Mouse (Mus musculus): ENCODE results near the gene Srarp. TPM values are rescaled to one million over a fixed set of nuclear protein-coding genes. Genes with fewer than 3 reads are reported as not detected.
A peak's percentile ranks its signal among the peaks of the same experiment; 100 is the strongest.

Srarp gene
- total RNA-seq (2021): 1 to 10 TPM; 4.7 to 5.1 TPM

DNA sequence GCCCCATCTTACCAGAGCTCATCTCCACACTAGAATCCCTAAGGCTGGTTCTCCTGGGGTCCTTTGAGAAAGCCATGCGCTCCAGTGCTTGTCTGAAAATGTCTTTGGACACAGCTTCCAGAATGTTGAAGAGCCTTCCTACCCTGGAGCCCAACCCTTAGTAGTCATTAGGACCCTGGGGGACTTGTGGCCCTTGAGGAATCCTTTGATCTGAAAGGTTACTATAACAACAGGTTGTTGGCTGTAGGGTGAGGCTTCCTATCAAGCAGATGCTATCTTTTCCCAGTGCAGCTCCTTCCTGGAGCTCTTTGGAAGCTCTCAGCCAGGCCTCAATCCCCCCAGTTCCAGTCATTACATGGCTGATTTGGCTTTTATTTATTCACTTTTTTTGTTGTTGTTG lies at the start of gene Srarp:
Gene Srarp (minus strand): TSS at position 132 of the 400 bp plus-strand sequence.
- DNase-seq: no peak

GRCm38 (mm10) chr4:141484071-141484470 lies 48.2 kb upstream of the Srarp start:
- no peak for DNase-seq

DNA sequence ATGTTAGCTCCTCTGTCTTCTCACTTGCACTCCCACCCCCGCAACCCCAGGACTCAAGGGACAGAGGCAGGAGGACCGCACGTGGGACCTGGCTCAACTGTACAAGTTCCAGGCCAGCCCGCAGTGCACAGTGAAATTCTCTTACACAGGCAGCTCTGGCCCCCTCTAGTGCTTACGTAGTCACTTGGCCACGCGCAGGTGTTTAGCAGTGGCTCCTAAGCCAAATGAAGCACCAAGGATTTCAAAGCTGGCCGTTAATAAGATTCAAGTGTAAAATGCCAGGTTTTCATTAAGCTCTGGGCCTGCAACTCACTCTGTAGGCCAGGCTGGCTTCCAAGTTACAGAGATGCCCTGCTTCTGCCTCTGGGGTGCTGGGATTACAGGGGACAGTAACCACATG lies 43.5 kb upstream of the Srarp start:
- no peak for DNase-seq

- no peak for DNase-seq
Measured at GRCm38 (mm10) chr4:141478794-141479193, 42.9 kb upstream of the Srarp start.

DNA sequence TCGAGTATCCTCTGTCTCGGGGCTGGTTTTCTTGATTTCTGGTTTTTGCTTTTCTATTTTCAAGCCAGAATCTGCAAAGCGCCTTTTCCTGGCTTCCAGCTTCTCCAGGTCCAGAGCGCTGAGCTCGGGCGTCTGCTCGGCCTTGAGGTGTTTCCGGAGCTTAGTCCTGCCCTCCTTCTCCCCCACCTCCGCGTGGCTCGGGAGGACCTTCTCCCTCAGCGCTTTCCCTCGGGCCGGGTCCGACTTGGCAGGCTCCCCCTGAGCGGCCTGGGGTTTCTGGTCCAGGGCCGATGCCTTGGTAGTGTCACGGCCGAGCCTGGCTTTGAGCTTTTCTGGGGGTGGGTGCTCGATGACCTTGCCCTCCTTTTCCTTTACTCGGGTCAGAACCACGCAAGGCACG lies 42.3 kb upstream of the Srarp start:
- DNase-seq: no peak

DNA sequence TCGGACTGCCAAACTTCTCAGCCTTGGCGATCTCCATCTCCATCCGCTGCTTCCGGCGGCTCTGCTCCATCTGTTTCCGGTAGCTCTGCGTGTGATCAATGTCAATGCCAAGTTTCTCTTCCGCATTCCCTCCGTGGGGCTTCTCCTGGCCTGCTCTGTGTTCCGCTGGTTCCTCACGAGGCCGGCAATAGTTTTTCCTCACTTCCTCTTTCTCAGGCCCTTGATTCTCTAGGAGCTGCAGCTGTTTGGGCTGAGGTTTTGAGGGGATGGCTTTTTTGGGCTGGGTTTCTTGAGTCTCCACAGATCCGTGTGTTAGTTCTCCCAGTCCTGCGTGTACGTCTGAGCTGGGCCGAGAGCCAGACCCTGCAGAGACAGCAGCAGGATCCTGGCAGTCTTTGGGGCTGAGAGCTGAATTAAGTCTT lies 41.8 kb upstream of the Srarp start:
- peak; percentile 66 to 77 for DNase-seq

GRCm38 (mm10) chr4:141474431-141474830 lies 38.5 kb upstream of the Srarp start:
- DNase-seq: no peak

GRCm38 (mm10) chr4:141472641-141473321 lies 36.9 kb upstream of the Srarp start:
- no peak for DNase-seq

- DNase-seq: no peak
Measured at GRCm38 (mm10) chr4:141471491-141471890, 35.6 kb upstream of the Srarp start.

GRCm38 (mm10) chr4:141469343-141469742 lies 33.4 kb upstream of the Srarp start:
- no peak for DNase-seq

DNA sequence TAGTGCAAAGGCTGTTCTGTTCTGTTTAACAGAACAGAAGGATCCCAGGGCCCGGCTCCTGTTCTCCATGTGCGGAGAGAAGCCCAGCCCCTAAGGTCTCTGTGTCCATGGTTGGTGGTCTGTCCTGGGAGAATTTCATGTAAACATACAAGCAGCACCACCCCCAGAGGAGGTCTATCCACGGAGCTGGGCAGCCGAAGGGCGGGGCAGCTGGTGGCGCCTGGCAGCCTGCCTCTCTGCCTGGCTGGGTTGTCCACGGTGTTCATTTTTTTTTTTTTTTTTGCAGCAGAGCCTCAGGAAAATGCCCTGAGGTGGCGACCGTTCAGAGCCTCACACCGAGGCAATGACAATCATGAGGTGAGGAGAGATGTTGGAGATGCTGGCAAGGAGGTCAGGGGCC lies 32.7 kb upstream of the Srarp start:
- DNase-seq: no peak

GRCm38 (mm10) chr4:141467581-141467927 lies 31.6 kb upstream of the Srarp start:
- no peak for DNase-seq

GRCm38 (mm10) chr4:141466844-141467580 lies 31.1 kb upstream of the Srarp start:
- DNase-seq: no peak

- no peak for DNase-seq
Measured at GRCm38 (mm10) chr4:141466289-141466795, 30.4 kb upstream of the Srarp start.

GRCm38 (mm10) chr4:141465512-141466288 lies 29.8 kb upstream of the Srarp start:
- no peak for DNase-seq

DNA sequence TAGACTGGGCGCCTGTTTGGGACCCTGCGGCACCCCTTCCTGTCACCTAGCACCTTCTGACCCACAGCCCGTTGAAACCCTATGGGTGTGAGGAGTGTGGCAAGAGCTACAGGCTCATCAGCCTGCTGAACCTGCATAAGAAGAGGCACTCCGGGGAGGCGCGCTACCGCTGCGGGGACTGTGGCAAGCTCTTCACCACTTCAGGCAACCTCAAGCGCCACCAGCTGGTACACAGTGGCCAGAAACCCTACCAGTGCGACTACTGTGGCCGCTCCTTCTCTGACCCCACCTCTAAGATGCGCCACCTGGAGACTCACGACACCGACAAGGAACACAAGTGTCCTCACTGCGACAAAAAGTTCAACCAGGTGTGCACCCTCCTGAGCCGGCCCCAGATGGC lies 28.8 kb upstream of the Srarp start:
- DNase-seq: no peak

- DNase-seq: no peak
Measured at GRCm38 (mm10) chr4:141463472-141463871, 27.6 kb upstream of the Srarp start.

DNA sequence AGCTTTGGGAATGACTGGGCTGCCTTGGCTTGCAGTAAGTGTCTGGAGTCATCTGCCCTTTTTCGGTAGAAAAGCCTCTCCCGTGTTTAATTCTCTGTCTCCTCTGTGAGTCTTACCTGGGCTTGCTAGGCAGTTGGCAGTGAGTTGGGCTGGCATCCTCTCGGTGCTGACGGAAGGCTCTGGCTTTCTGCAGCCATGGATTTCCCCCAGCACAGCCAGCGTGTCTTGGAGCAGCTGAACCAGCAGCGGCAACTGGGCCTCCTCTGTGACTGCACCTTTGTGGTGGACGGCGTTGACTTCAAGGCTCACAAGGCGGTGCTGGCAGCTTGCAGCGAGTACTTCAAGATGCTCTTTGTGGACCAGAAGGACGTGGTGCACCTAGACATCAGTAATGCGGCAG lies 25.7 kb upstream of the Srarp start:
- DNase-seq: no peak

DNA sequence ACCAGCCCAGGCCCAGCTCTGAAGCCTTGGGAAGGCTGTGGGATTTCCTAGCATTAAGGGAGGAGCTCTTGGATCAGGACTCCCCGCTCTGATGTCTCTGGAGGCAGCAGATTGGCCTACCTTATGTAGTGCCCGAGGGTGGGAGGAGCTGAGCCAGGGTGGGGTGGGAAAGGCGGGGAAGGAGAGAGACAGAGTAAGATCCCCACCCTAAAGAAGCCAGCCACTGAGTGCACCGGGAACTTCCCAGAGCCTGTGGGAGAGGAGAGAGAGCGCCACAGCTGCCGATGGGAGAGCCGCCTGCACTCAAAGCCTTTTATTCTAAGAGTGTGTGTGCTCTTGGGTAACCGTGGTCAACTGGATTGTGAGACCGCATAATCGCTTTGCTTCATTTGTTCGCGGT lies 25.2 kb upstream of the Srarp start:
- no peak for DNase-seq

DNA sequence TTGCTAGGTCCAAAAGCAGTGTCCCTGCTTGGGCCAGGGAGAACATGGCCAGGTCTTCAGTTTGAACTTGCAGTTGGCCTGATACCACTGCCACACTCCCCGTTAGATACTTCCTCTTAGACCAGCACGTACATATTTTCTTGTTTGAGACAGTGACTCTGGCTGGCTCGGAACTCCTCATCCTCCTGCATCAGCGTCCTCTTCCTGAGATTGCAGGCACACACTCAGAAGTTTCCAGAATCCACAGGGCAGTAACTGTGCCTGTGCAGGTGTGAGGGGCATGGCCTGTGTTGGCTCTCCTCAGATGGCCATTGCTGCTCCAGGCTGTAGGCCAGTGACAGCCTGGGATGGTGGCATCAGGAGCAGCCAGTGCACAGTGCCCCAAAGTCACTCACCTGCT lies 24.6 kb upstream of the Srarp start:
- no peak for DNase-seq

DNA sequence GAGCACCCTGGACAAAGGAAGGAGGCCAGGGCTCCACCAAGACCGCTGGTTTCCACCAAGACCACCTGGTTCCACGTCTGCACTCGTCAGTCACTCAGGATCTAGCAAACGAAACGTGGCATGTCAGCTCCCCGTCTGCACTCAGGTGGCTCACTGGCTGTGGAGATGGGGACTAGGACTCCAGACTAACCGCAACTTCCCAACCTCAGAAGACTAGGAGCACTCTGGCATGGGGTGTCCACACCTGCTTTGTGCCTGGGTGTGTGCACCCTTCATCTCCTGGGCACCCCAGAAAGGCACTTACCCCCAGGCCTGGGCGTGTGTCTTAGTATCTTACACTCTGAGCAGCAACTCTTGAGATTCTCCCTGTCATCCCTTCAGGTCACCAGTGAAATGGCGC lies 23.9 kb upstream of the Srarp start:
- DNase-seq: no peak

GRCm38 (mm10) chr4:141458888-141459287 lies 23.0 kb upstream of the Srarp start:
- no peak for DNase-seq

GRCm38 (mm10) chr4:141458236-141458635 lies 22.3 kb upstream of the Srarp start:
- DNase-seq: no peak
